Mouse (Mus musculus) urinary bladder, postnatal 25 days (tissue): ENCODE measurements around the gene Col27a1.

Experiments used
- DNase-seq: peaks from one replicate; pipeline ENCODE4 v3.0.0; 2022; ENCODE audit warnings: low spot score

Col27a1 gene

GRCm38 (mm10) chr4:63260506-63260905 lies 46.7 kb downstream of the Col27a1 start:
- no peak for DNase-seq

DNA sequence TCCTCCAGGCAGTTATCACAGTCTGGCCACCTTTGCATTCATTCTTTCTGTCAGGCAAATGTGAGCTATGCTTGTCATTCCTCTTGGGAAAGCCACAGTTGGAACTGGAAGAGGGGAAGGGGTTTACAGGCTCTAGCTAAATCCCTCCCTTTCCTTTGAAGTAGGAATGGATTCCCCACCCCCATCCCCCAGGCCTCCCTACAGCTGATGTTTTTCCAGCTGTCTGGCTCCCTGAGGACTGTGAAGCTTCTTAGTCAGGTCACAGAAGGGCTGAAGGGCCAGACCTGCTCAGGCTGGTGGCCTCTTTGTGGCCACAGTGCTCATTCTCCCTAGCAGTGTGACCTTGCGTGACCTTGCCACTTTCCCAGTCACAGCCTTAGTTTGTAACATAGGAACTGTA lies 49.1 kb downstream of the Col27a1 start:
- no peak for DNase-seq

DNA sequence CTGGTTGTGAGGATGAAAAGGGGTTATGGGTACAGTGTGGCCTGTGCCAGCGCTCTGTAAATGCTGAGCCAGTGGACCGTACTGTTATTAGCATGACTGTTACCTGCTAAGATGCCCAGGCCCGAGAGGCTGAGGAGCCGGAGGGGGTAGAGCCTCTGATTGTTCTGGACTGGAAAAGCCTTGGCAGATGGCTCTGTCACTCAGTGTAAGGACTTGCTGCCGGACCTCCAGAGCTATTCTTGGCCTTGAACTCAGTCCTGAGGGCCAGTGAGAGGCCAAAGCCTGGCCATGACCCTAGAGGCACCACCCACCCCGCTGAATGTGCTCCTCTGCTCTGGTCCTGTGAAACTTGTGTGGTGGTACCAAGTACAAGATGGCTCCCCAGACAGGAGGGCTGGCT lies 52.5 kb downstream of the Col27a1 start:
- no peak for DNase-seq

- DNase-seq = no peak
These were observed 53.3 kb downstream of the Col27a1 start for GRCm38 (mm10) chr4:63267121-63267520.

DNA sequence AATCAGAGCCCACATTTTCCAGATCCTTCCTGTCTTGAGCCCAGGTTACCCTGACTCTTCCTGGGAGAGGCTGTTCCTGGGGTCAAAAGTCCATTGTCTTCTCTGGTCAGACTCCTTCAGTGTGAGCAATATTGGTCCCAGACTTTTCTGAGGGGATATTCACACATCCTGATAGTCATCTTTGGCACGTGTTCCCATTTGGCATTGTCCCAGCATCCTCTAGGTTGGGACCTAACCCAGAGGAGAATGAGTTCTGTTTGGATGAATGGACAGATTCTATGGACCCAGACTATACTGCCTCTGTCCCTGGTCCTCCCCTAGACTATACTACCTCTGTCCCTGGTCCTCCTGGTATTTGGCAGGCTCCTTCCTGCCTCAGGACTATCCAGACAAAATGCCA lies 53.8 kb downstream of the Col27a1 start:
- DNase-seq = no peak

DNA sequence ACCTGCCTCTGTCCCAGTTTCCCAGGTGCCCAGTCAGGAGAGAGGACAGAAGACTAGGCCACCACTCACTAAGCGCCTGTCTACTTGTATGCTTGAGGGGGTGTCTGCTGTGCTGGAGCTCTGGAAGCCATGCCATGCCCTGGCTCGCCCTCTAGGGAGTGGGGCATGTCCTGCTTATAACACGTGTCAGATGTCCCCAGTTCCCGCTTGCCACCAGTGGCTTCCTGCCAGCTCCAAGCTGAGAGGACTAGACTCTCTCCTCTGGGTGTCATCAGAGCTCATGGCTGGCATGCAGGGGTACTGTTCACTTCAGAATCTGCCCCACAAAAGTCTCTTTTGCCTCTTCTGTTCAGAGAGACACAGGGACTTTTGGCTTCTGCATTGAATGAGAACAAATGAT lies 55.0 kb downstream of the Col27a1 start:
- DNase-seq = no peak

DNA sequence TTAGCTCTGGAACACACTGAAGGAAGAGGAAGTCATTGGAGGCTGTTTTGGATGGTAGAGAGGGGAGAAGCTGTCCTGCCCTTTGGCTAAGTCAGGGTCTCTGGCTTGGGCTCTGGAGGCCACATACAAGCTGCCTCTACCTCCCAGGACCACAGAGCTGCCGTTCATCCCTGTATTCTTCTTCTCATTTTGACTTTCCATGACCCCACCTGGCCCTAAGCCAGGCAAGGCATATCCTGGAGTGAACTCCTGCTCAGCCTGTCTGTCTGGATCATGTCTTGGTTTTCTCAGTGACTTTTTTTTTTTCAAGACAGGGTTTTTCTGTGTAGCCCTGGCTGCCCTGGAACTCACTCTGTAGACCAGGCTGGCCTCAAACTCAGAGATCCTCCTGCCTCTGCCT lies 60.7 kb downstream of the Col27a1 start:
- DNase-seq = no peak

DNA sequence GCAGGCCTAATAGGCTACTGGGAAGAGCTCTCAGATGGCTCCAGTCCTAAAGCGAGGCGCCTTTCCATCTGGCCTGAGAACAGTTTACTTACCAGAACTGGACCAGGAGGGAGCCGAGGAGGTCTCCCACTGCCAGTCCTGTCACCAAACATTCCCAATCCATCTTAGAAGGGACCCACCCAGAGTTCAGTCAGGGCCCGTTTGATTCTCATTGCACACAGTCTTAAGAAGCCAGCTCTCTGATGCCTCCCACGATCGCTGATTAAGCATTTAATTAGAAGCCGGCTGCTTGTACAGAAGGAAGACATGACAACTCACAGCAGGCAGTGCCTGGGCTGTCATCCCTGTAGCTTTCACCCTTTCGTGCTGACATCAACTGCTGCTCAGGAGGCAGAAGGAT lies 61.4 kb downstream of the Col27a1 start:
- DNase-seq = no peak

GRCm38 (mm10) chr4:63276571-63276970 lies 62.8 kb downstream of the Col27a1 start:
- DNase-seq = no peak

DNA sequence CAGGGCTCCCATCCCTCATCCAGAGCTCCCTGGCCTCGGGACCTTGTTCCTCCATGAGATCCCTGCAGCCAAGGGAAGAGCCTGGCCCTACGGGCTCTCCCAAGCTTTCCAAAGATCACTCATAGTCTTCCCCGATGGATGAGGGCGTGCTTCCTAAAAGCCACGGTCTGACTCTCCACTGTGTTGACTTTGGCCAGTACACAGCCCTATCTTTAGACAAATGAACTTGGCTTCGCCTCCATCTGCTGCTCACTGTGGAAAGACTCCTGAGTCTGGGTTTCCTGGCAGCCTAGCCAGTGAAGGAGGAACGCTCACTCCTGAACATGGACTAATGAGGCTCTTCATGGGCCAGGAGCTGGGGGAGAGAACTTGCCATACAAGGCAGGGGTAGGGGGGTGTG lies 65.0 kb downstream of the Col27a1 start:
- DNase-seq = no peak

GRCm38 (mm10) chr4:63281694-63282093 lies 67.9 kb downstream of the Col27a1 start:
- peak; percentile 22 for DNase-seq

DNA sequence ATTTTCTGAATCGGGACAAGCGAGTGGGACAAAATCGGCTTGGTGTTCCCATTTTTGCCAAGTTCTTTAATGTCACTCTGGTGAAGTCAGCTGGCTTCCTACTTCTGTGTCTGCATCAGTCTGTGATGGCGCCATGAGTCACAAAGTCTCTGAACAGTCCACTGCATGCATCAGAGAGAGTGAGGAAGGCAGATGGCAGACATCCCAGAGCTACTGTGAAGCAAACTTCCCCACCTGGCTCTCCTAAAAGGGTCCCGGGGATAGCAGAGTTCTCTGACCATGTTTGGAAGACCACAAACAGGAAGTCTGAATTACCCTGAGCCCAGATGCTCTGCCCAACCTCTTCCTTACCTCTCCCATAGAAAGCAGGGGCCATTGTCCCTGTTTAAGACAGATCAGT lies 69.5 kb downstream of the Col27a1 start:
- DNase-seq = no peak

GRCm38 (mm10) chr4:63286034-63286433 lies 72.2 kb downstream of the Col27a1 start:
- DNase-seq = no peak

GRCm38 (mm10) chr4:63288497-63288896 lies 74.7 kb downstream of the Col27a1 start:
- no peak for DNase-seq

DNA sequence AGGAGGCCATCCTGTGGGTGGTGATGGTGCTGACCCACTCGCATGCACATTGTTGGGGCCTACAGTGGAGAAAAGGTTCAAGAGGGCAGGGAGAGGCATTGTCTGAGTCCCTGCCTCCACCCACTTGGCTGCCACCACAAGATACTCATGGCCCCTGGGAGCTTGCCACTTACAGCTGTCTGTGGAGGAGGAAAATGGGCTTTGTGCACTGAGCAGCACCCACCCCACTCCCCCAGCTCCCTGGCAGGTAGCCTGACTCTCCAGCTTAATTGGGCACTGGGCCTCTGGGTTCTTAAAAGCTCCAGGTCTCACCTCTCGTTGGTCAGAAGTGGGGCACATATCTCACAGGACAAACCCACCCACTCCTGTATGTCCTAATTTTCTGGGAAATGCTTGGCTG lies 76.3 kb downstream of the Col27a1 start:
- DNase-seq = no peak

- DNase-seq = peak; percentile 62
These were observed 77.3 kb downstream of the Col27a1 start for GRCm38 (mm10) chr4:63291075-63291474.

DNA sequence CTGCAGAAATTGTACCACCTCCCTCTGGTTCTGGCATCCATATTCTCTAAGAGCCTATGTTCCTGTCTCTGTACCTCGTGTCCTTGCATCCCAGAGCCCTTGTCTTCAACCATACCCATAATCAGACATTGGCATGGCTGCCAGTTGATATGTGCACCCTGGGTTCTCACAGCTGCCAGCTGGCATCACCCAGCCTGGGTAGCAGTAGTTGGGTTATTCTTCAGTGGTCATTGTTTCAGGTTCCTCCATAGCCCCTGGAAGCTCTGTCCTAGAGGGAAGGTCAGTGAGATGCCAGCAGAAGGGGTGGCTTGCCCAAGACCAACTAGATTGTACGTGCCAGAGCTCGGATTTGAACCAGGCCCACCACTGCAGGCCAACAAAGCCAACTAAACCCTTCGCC lies 77.9 kb downstream of the Col27a1 start:
- DNase-seq = no peak

GRCm38 (mm10) chr4:63295641-63296040 lies 81.8 kb downstream of the Col27a1 start:
- DNase-seq = no peak

- no peak for DNase-seq
These were observed 82.5 kb downstream of the Col27a1 start for GRCm38 (mm10) chr4:63296263-63296662.

DNA sequence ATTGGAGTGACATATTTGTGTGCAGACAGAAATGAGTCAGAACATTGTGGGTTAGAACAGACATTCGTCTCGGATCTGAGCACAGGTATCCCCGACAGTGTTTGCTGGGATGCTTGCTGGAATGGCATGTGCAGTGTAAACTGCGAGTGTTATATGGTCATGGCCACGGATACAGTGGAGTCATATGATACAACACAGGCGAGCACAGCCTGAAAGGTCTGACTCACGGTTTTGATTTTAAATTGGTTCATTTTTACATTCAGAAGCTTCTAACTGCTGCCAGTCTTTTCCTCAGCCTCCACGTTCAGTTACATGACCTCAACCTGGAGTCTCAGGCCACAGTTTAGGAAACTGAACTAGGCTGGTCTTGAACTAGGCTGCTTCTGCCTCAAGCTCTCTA lies 83.1 kb downstream of the Col27a1 start:
- DNase-seq = no peak

- no peak for DNase-seq
These were observed 84.4 kb downstream of the Col27a1 start for GRCm38 (mm10) chr4:63298191-63298590.

- no peak for DNase-seq
These were observed 88.8 kb downstream of the Col27a1 start for GRCm38 (mm10) chr4:63302641-63303040.

GRCm38 (mm10) chr4:63307175-63308062 lies 93.6 kb downstream of the Col27a1 start:
- DNase-seq = peak; percentile 92

DNA sequence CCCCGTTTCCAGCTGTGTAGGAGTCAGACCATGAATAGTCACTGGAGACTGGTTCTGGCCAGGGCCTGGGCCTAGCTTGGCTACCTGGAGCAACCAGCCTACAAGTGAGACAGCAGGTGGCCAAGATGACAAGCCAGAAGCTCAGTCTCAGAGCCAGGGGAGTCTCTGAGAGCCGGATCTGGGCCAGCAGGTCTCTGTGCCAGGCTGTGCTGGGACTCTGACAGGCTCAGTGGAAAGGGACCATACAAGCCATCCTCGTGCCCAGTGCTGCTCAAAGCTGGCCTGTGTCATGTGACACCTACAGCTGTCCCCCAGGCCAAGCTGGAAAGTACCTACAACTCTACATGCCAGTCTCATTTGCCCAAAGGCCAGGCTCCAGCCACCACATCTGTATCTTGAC lies 94.5 kb downstream of the Col27a1 start:
- DNase-seq = no peak
